Mouse (Mus musculus): ENCODE measurements around the gene Gm8879.
"Not testable (repeated sequence)": the region's sequence is repeated elsewhere in the genome, so short reads cannot be mapped to it uniquely, and the experiment has no call there.

Gm8879 gene

GRCm38 (mm10) chr5:11127334-11127733, at the start of gene Gm8879:
TSS of gene Gm8879 (plus strand) at chr5:11127634.
- not testable (repeated sequence) for DNase-seq (ENCODE audit: low read depth in 2 of 2, low spot score in 2 of 2)

GRCm38 (mm10) chr5:11138031-11138430, 10.6 kb downstream of the Gm8879 start:
- DNase-seq (ENCODE audit: low read depth in 2 of 2, low spot score in 2 of 2), result not testable (repeated sequence)

Data from CD8-positive naive resting alpha-beta T cell, adult 2 months (primary cell).